Mouse (Mus musculus): ENCODE measurements around the gene Nfe2l3. TPM values are rescaled to one million over a fixed set of nuclear protein-coding genes. Genes with fewer than 3 reads are reported as not detected.

The Nfe2l3 gene
- polyA plus RNA-seq, 2 experiments = 0.11 to 0.20 TPM

- H3K27ac ChIP-seq = peak overlapping the region; percentile 94
- whole genome bisulfite sequencing (ENCODE audit: insufficient replicate concordance) = 1% methylated on average over 10 of the region's 10 CpGs
- peak overlapping the region; percentile 85 to 100 for H3K4me3 ChIP-seq (ENCODE audit: insufficient read depth in 1 of 2, low read depth in 2 of 2, low read length in 2 of 2)
- peaks cover 53% of the 10 kb centered on the region for H3K36me3 ChIP-seq (replicated peaks; ENCODE audit: control insufficient read depth, insufficient read depth, low read depth)
- peaks cover 9 to 17% of the 10 kb centered on the region in 2 experiments for H3K4me1 ChIP-seq (replicated peaks; ENCODE audit: control insufficient read depth in 2 of 2, insufficient read depth in 2 of 2, low read length in 1 of 2)
- peak overlapping the region; percentile 85 for H3K4me2 ChIP-seq (ENCODE audit: low read depth)
- DNase-seq (ENCODE audit: low read depth in 3 of 3, low spot score in 3 of 3) (no peak), ATAC-seq (ENCODE audit: insufficient read depth) (peak; percentile 3; the same call in 1 of the 2 replicates)
- no peaks in the 10 kb centered on the region for H3K27me3 ChIP-seq (ENCODE audit: control insufficient read depth, insufficient read depth, low read length)
- H3K9ac ChIP-seq (replicated peaks) = peak overlapping the region; percentile 100
- no peaks in the 10 kb centered on the region for H3K9me3 ChIP-seq (ENCODE audit: control insufficient read depth, low read length)
- TF ChIP-seq CTCF (IDR thresholded peaks at IDR 0.05; ENCODE audit: low read depth) = no peak
- no peak for TF ChIP-seq EP300 (IDR thresholded peaks at IDR 0.05; ENCODE audit: low read depth)
These were observed 38.7 kb downstream of the Nfe2l3 start for GRCm38 (mm10) chr6:51471179-51471505.

- ATAC-seq (ENCODE audit: insufficient read depth) (no peak), DNase-seq (ENCODE audit: low read depth in 3 of 3, low spot score in 3 of 3) (no peak)
- Histone ChIP-seq H3K27ac (0 out of 2 replicates have a peak overlapping the region, but pooled peaks have one; percentile 29), H3K36me3 (replicated peaks; ENCODE audit: control insufficient read depth, insufficient read depth, low read depth) (peaks cover 52% of the 10 kb centered on the region), H3K4me2 (ENCODE audit: low read depth) (peak overlapping the region; percentile 85), H3K27me3 (ENCODE audit: control insufficient read depth, insufficient read depth, low read length) (no peaks in the 10 kb centered on the region), H3K9ac (replicated peaks) (peak overlapping the region; percentile 100), H3K4me1 (replicated peaks; ENCODE audit: control insufficient read depth in 2 of 2, insufficient read depth in 2 of 2, low read length in 1 of 2) (peaks cover 11 to 18% of the 10 kb centered on the region in 2 experiments), H3K9me3 (ENCODE audit: control insufficient read depth, low read length) (no peaks in the 10 kb centered on the region), H3K4me3 (ENCODE audit: insufficient read depth in 1 of 2, low read depth in 2 of 2, low read length in 2 of 2) (peak overlapping the region; percentile 85 to 100)
- TF ChIP-seq EP300 (IDR thresholded peaks at IDR 0.05; ENCODE audit: low read depth) (no peak), CTCF (IDR thresholded peaks at IDR 0.05; ENCODE audit: low read depth) (no peak)
- WGBS (ENCODE audit: insufficient replicate concordance) = 11% methylated on average over 3 of the region's 3 CpGs
These were observed 39.3 kb downstream of the Nfe2l3 start for GRCm38 (mm10) chr6:51471782-51472181.

DNA sequence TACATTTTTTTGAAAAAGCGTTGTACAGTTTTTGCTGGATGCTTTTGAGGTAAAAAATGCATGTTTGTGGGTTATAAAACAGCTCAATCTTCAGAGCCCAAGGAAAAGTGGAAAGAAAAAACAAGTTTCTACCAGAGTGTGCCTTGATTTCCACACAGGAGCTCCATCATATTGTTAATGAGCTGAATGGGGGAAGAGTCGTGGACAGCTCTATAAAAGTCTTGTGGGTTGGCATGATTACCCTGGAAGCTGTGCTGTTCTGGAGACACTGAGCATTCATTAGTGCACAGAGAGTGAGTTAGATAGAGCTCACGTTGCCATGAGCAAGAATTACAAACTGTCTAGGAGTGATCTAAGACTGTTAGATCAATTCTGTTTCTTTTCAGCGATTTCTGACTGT lies 39.7 kb downstream of the Nfe2l3 start:
- Histone ChIP-seq H3K27ac (0 out of 2 replicates have a peak overlapping the region, but pooled peaks have one; percentile 29), H3K4me1 (replicated peaks; ENCODE audit: control insufficient read depth in 2 of 2, insufficient read depth in 2 of 2, low read length in 1 of 2) (peaks cover 11 to 17% of the 10 kb centered on the region in 2 experiments), H3K9me3 (ENCODE audit: control insufficient read depth, low read length) (no peaks in the 10 kb centered on the region), H3K4me2 (ENCODE audit: low read depth) (peak overlapping the region; percentile 85), H3K27me3 (ENCODE audit: control insufficient read depth, insufficient read depth, low read length) (no peaks in the 10 kb centered on the region), H3K9ac (replicated peaks) (peak overlapping the region; percentile 100), H3K36me3 (replicated peaks; ENCODE audit: control insufficient read depth, insufficient read depth, low read depth) (peaks cover 52% of the 10 kb centered on the region), H3K4me3 (ENCODE audit: insufficient read depth in 1 of 2, low read depth in 2 of 2, low read length in 2 of 2) (peak overlapping the region; percentile 85 to 100; a peak in 3 of 4 replicates)
- DNase-seq (ENCODE audit: low read depth in 3 of 3, low spot score in 3 of 3) (no peak), ATAC-seq (ENCODE audit: insufficient read depth) (no peak)
- TF ChIP-seq EP300 (IDR thresholded peaks at IDR 0.05; ENCODE audit: low read depth) (no peak), CTCF (IDR thresholded peaks at IDR 0.05; ENCODE audit: low read depth) (no peak)
- WGBS (ENCODE audit: insufficient replicate concordance) = 54% methylated on average over 4 of the region's 4 CpGs

DNA sequence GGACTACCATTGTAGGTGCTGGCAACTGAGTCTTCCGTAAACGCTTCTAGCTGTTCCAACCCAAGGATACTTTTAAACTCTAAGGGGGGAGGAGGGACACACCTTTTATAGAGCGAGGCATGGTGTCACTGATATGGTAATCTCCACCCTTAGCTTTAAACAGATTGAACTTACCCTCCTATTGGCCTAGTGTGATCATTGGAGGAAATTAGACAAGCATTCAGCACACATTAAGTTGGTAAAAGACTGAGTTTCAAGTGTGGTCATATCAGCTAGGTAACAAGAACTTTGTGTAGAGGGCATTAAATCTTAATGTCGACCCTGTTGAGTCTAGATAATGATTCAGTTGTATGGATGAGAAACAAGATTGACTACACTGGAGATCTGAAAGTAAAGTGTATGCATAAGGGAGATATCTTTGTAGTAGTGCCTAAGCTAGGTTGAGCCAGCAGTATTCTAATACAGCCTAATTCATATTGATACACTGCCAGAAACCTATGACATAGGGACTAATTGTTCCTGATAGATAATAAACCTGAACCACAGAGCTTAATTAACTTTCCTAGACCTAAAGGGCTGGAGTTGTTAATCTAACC lies 46.8 kb downstream of the Nfe2l3 start:
- Histone ChIP-seq H3K27me3 (ENCODE audit: control insufficient read depth, insufficient read depth, low read length) (no peaks in the 10 kb centered on the region), H3K9ac (replicated peaks) (no peak overlapping the region; the same call in 1 of the 2 replicates), H3K36me3 (replicated peaks; ENCODE audit: control insufficient read depth, insufficient read depth, low read depth) (peaks cover 75% of the 10 kb centered on the region), H3K4me1 (replicated peaks; ENCODE audit: control insufficient read depth in 2 of 2, insufficient read depth in 2 of 2, low read length in 1 of 2) (peaks cover 10 to 12% of the 10 kb centered on the region in 2 experiments), H3K4me2 (ENCODE audit: low read depth) (peak overlapping the region; percentile 21), H3K27ac (no peak overlapping the region), H3K4me3 (ENCODE audit: insufficient read depth in 1 of 2, low read depth in 2 of 2, low read length in 2 of 2) (no peak overlapping the region), H3K9me3 (ENCODE audit: control insufficient read depth, low read length) (no peaks in the 10 kb centered on the region)
- DNase-seq (ENCODE audit: low read depth in 3 of 3, low spot score in 3 of 3) (peak; percentile 60 to 70 (median 60)), ATAC-seq (ENCODE audit: insufficient read depth) (peak; percentile 90)
- WGBS (ENCODE audit: insufficient replicate concordance) = 12% methylated on average over 4 of the region's 4 CpGs
- TF ChIP-seq EP300 (IDR thresholded peaks at IDR 0.05; ENCODE audit: low read depth) (peak; percentile 80), CTCF (IDR thresholded peaks at IDR 0.05; ENCODE audit: low read depth) (no peak)

DNA sequence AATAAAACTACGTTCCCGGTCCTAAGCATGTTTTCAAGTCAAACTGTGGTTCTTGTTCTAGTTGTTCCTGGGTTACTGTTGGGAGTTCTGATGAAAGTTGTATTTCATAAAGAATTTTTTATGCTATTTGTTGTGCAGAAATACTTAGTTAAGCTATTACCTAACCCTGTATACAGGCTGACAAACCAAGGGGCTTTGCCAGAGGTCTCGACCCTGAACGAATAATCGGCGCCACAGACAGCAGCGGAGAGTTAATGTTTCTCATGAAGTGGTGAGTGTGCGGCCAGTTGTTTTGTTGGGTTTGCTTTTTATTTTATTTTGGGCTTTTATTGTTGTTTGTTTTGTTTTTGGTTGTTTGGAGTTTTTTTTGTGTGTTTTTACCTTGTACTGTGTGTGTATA lies 49.1 kb downstream of the Nfe2l3 start:
- Histone ChIP-seq H3K4me3 (ENCODE audit: insufficient read depth in 1 of 2, low read depth in 2 of 2, low read length in 2 of 2) (no peak overlapping the region), H3K27me3 (ENCODE audit: control insufficient read depth, insufficient read depth, low read length) (no peaks in the 10 kb centered on the region), H3K4me1 (replicated peaks; ENCODE audit: control insufficient read depth in 2 of 2, insufficient read depth in 2 of 2, low read length in 1 of 2) (peaks cover 12 to 15% of the 10 kb centered on the region in 2 experiments), H3K9me3 (ENCODE audit: control insufficient read depth, low read length) (no peaks in the 10 kb centered on the region), H3K9ac (replicated peaks) (no peak overlapping the region), H3K27ac (no peak overlapping the region), H3K36me3 (replicated peaks; ENCODE audit: control insufficient read depth, insufficient read depth, low read depth) (peaks cover 58% of the 10 kb centered on the region), H3K4me2 (ENCODE audit: low read depth) (no peak overlapping the region)
- WGBS (ENCODE audit: insufficient replicate concordance) = 87% methylated on average over 8 of the region's 8 CpGs
- DNase-seq (ENCODE audit: low read depth in 3 of 3, low spot score in 3 of 3) (no peak), ATAC-seq (ENCODE audit: insufficient read depth) (no peak)
- TF ChIP-seq CTCF (IDR thresholded peaks at IDR 0.05; ENCODE audit: low read depth) (no peak), EP300 (IDR thresholded peaks at IDR 0.05; ENCODE audit: low read depth) (no peak)

Measured in liver, embryonic 14.5 days (tissue).